Mouse (Mus musculus): Measurements from ENCODE around the gene Wrap53. TPM values are rescaled to one million over a fixed set of nuclear protein-coding genes. Genes with fewer than 3 reads are reported as not detected.
A peak's percentile ranks its signal among the peaks of the same experiment; 100 is the strongest.

The Wrap53 gene
- polyA plus RNA-seq, 1 experiment from 2014 or later, result 34.5 TPM

- no peak overlapping the region for H3K4me3 ChIP-seq (ENCODE audit: low read depth, low read length)
- H3K9me3 ChIP-seq (ENCODE audit: control insufficient read depth, low read length), result no peaks in the 10 kb centered on the region
- H3K27me3 ChIP-seq (ENCODE audit: control insufficient read depth, insufficient read depth, low read length), result no peaks in the 10 kb centered on the region
- peaks cover 20% of the 10 kb centered on the region for H3K4me1 ChIP-seq (ENCODE audit: control insufficient read depth, insufficient read depth, low read length)
- H3K4me2 ChIP-seq (ENCODE audit: low read depth), result no peak overlapping the region
- H3K9ac ChIP-seq (ENCODE audit: low read length), result no peak overlapping the region
- peaks cover 6% of the 10 kb centered on the region for H3K36me3 ChIP-seq (ENCODE audit: control insufficient read depth, insufficient read depth, low read length)
- ATAC-seq (ENCODE audit: insufficient read depth, low FRiP score, low TSS enrichment) (no peak), DNase-seq (ENCODE audit: low spot score) (no peak)
- WGBS, result 77% methylated on average over 8 of the region's 8 CpGs
- no peak overlapping the region for H3K27ac ChIP-seq (ENCODE audit: low read depth, low read length)
These were observed 14.9 kb downstream of the Wrap53 start for GRCm38 (mm10) chr11:69565131-69565530.

DNA sequence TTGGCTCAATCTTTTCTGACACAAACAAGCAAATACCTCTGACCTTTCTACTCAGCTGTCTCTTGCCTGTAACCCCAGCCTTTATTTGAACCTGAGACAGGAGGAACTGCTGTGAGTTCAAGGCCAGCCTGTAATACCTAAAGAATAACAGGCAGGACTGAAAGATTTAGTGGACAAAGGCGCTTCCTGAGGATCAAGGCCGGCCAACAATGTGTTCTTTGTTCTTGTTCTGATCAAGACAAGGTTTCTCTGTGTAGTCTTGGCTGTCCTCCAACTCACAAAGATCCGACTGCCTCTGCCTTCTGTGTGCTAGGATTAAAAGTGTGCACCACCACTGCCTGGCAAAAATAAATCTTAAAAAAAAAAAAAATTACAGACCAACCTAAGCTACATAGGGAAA, 15.7 kb downstream of the Wrap53 start:
- Histone ChIP-seq H3K4me1 (ENCODE audit: control insufficient read depth, insufficient read depth, low read length) (peaks cover 24% of the 10 kb centered on the region), H3K36me3 (ENCODE audit: control insufficient read depth, insufficient read depth, low read length) (peaks cover 6% of the 10 kb centered on the region), H3K4me2 (ENCODE audit: low read depth) (no peak overlapping the region), H3K9ac (ENCODE audit: low read length) (no peak overlapping the region), H3K27me3 (ENCODE audit: control insufficient read depth, insufficient read depth, low read length) (no peaks in the 10 kb centered on the region), H3K9me3 (ENCODE audit: control insufficient read depth, low read length) (no peaks in the 10 kb centered on the region), H3K27ac (ENCODE audit: low read depth, low read length) (no peak overlapping the region), H3K4me3 (ENCODE audit: low read depth, low read length) (no peak overlapping the region)
- no peak for ATAC-seq (ENCODE audit: insufficient read depth, low FRiP score, low TSS enrichment)
- 35% methylated on average over 3 of the region's 3 CpGs for WGBS
- no peak for DNase-seq (ENCODE audit: low spot score)

DNA sequence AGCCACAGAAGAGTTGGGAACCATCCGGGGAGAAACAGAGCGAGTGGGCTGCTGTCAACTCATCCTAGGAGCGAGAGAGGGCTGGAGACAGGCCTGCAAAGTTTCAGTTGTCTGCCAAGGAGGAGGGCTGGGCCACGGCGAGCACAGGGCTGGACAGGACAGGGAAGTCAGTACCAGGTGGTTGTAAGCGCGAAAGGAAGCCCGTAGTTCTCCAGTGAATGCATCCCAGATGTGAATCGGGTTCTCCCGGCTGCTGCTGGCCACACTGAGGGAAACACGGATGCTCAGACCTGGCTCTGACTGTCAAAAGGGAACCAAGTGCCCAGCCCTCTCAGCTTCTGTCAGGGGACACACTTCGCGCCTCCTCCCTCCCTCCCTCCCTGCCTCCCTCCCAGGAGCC, 16.7 kb downstream of the Wrap53 start:
- Histone ChIP-seq H3K36me3 (ENCODE audit: control insufficient read depth, insufficient read depth, low read length) (peaks cover 6% of the 10 kb centered on the region), H3K4me2 (ENCODE audit: low read depth) (no peak overlapping the region), H3K27ac (ENCODE audit: low read depth, low read length) (no peak overlapping the region), H3K9ac (ENCODE audit: low read length) (no peak overlapping the region), H3K4me3 (ENCODE audit: low read depth, low read length) (no peak overlapping the region), H3K4me1 (ENCODE audit: control insufficient read depth, insufficient read depth, low read length) (peaks cover 34% of the 10 kb centered on the region), H3K9me3 (ENCODE audit: control insufficient read depth, low read length) (no peaks in the 10 kb centered on the region), H3K27me3 (ENCODE audit: control insufficient read depth, insufficient read depth, low read length) (no peaks in the 10 kb centered on the region)
- DNase-seq (ENCODE audit: low spot score) (no peak), ATAC-seq (ENCODE audit: insufficient read depth, low FRiP score, low TSS enrichment) (no peak)
- WGBS, result 72% methylated on average over 13 of the region's 13 CpGs

GRCm38 (mm10) chr11:69560896-69561854, 18.9 kb downstream of the Wrap53 start:
- DNase-seq (ENCODE audit: low spot score) (peak; percentile 64), ATAC-seq (ENCODE audit: insufficient read depth, low FRiP score, low TSS enrichment) (peak; percentile 42)
- Histone ChIP-seq H3K36me3 (ENCODE audit: control insufficient read depth, insufficient read depth, low read length) (peaks cover 6% of the 10 kb centered on the region), H3K27ac (ENCODE audit: low read depth, low read length) (peak overlapping the region; percentile 61; the same call in 1 of the 2 replicates), H3K4me2 (ENCODE audit: low read depth) (peak overlapping the region; percentile 92), H3K9ac (ENCODE audit: low read length) (peak overlapping the region; percentile 87), H3K4me3 (ENCODE audit: low read depth, low read length) (peak overlapping the region; percentile 72; the same call in 1 of the 2 replicates), H3K9me3 (ENCODE audit: control insufficient read depth, low read length) (no peaks in the 10 kb centered on the region), H3K4me1 (ENCODE audit: control insufficient read depth, insufficient read depth, low read length) (peaks cover 51% of the 10 kb centered on the region), H3K27me3 (ENCODE audit: control insufficient read depth, insufficient read depth, low read length) (no peaks in the 10 kb centered on the region)
- WGBS, result 17% methylated on average over 16 of the region's 16 CpGs

DNA sequence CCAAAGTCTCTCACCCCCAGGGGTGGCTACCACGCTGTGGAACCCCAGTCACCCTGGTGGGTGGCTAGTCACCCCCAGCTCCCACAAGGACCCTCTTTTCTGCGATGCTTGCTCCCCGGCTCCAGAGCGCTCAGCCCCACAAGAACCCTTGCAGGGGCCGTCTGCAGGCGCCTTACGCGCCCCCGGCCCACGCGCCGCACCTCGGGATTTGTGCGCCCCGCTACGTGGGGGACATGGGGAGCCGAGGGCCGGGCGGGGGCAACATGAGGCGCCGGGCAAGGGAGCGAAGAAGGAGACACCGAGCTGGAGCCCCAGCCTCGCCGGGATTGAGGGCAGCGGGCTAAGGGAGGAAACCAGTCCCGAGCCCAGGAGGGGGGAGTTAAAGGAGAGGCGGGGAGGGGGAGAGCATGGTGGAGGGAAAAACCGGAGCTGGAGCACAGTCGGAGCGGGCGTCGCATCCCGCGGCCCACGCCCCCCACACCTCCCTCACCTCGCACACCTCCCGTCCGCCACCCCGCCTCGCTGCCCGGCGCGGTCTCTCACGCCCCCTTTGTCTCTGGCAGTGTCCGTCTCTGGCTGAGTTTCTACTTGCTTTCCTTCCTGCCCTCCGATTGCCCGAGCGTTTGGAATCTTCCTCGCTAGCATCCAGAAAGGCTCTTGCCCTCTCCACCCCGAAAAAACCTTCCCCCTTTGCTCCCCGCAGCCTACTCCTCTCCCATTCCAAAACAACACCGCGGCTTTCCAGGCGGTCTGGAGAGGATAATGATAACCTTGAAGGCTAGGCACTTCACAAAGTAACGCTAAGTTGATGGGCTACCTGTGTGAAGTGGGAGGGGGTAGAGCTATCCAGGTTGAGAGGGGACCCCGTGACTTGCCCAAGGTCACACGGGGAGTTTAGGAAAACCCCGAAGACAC, 19.9 kb downstream of the Wrap53 start, which contains the start of gene Efnb3:
Efnb3 (minus strand) TSS at position 355 of the 915 bp plus-strand sequence.
- H3K9ac ChIP-seq (ENCODE audit: low read length), result peak within 1 kb of the TSS; percentile 87
- no peaks in the 10 kb centered on the region for H3K27me3 ChIP-seq (ENCODE audit: control insufficient read depth, insufficient read depth, low read length)
- peak; percentile 51; the same call in 1 of the 2 replicates for ATAC-seq (ENCODE audit: insufficient read depth, low FRiP score, low TSS enrichment)
- DNase-seq (ENCODE audit: low spot score), result peak; percentile 81
- peaks cover 6% of the 10 kb centered on the region for H3K36me3 ChIP-seq (ENCODE audit: control insufficient read depth, insufficient read depth, low read length)
- H3K4me2 ChIP-seq (ENCODE audit: low read depth), result peak within 1 kb of the TSS; percentile 92
- peak within 1 kb of the TSS; percentile 72 for H3K4me3 ChIP-seq (ENCODE audit: low read depth, low read length)
- H3K27ac ChIP-seq (ENCODE audit: low read depth, low read length), result peak within 1 kb of the TSS; percentile 61
- WGBS, result 2% methylated on average over 48 of the region's 59 CpGs
- H3K9me3 ChIP-seq (ENCODE audit: control insufficient read depth, low read length), result no peaks in the 10 kb centered on the region
- peaks cover 58% of the 10 kb centered on the region for H3K4me1 ChIP-seq (ENCODE audit: control insufficient read depth, insufficient read depth, low read length)

- WGBS, result 13% methylated on average over 5 of the region's 5 CpGs
- no peaks in the 10 kb centered on the region for H3K27me3 ChIP-seq (ENCODE audit: control insufficient read depth, insufficient read depth, low read length)
- DNase-seq (ENCODE audit: low spot score) (no peak), ATAC-seq (ENCODE audit: insufficient read depth, low FRiP score, low TSS enrichment) (no peak)
- peaks cover 6% of the 10 kb centered on the region for H3K36me3 ChIP-seq (ENCODE audit: control insufficient read depth, insufficient read depth, low read length)
- H3K4me1 ChIP-seq (ENCODE audit: control insufficient read depth, insufficient read depth, low read length), result peaks cover 62% of the 10 kb centered on the region
- H3K27ac ChIP-seq (ENCODE audit: low read depth, low read length), result no peak overlapping the region
- H3K4me2 ChIP-seq (ENCODE audit: low read depth), result peak overlapping the region; percentile 92
- H3K4me3 ChIP-seq (ENCODE audit: low read depth, low read length), result peak overlapping the region; percentile 72
- peak overlapping the region; percentile 87 for H3K9ac ChIP-seq (ENCODE audit: low read length)
- H3K9me3 ChIP-seq (ENCODE audit: control insufficient read depth, low read length), result no peaks in the 10 kb centered on the region
These were observed 20.9 kb downstream of the Wrap53 start for GRCm38 (mm10) chr11:69559183-69559582.

GRCm38 (mm10) chr11:69558756-69559155, 21.3 kb downstream of the Wrap53 start:
- DNase-seq (ENCODE audit: low spot score), result no peak
- Histone ChIP-seq H3K9ac (ENCODE audit: low read length) (peak overlapping the region; percentile 87), H3K36me3 (ENCODE audit: control insufficient read depth, insufficient read depth, low read length) (peaks cover 6% of the 10 kb centered on the region), H3K9me3 (ENCODE audit: control insufficient read depth, low read length) (no peaks in the 10 kb centered on the region), H3K27me3 (ENCODE audit: control insufficient read depth, insufficient read depth, low read length) (no peaks in the 10 kb centered on the region), H3K4me1 (ENCODE audit: control insufficient read depth, insufficient read depth, low read length) (peaks cover 64% of the 10 kb centered on the region), H3K4me2 (ENCODE audit: low read depth) (peak overlapping the region; percentile 92), H3K27ac (ENCODE audit: low read depth, low read length) (no peak overlapping the region), H3K4me3 (ENCODE audit: low read depth, low read length) (peak overlapping the region; percentile 72)
- no peak for ATAC-seq (ENCODE audit: insufficient read depth, low FRiP score, low TSS enrichment)
- 31% methylated on average over 6 of the region's 6 CpGs for WGBS

DNA sequence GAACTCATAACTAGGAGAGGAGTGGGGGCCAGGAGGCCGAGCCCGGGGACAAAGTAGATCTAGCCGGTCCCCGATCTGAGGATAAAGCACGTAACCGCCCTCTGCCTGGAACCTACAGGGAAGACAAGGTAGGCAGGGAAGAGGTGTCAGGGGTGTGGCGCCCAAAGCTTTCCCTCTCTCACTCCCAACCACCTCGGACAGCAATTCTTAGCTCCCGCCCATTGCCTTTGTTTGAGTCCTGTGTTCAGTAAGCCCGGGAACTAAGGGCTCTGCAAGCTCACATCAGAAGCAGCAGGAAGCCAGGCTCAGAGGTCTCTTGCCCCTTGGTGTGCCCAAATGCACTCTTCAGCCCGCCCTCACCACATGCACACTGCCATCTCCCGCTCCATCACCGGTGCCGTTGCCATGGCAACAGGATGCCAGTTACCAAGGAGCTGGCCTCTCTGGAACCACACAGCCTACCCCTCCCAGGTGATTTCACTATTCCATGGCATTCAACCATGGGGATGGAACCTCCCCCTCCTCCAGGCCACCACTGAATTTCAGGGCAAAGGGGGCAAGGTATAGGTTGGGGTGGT, 22.6 kb downstream of the Wrap53 start:
- Histone ChIP-seq H3K9me3 (ENCODE audit: control insufficient read depth, low read length) (no peaks in the 10 kb centered on the region), H3K36me3 (ENCODE audit: control insufficient read depth, insufficient read depth, low read length) (peaks cover 2% of the 10 kb centered on the region), H3K4me3 (ENCODE audit: low read depth, low read length) (0 out of 2 replicates have a peak overlapping the region, but pooled peaks have one; percentile 3), H3K9ac (ENCODE audit: low read length) (peak overlapping the region; percentile 12; the same call in 1 of the 2 replicates), H3K27me3 (ENCODE audit: control insufficient read depth, insufficient read depth, low read length) (no peaks in the 10 kb centered on the region), H3K4me1 (ENCODE audit: control insufficient read depth, insufficient read depth, low read length) (peaks cover 76% of the 10 kb centered on the region), H3K4me2 (ENCODE audit: low read depth) (peak overlapping the region; percentile 92), H3K27ac (ENCODE audit: low read depth, low read length) (no peak overlapping the region)
- ATAC-seq (ENCODE audit: insufficient read depth, low FRiP score, low TSS enrichment) (no peak), DNase-seq (ENCODE audit: low spot score) (peak; percentile 74)
- WGBS, result 20% methylated on average over 14 of the region's 14 CpGs
